Mouse (Mus musculus) stomach, postnatal 0 days (tissue): ENCODE results near the gene Ndufa4l2.

ENCODE experiments used
- CTCF ChIP-seq: IDR thresholded peaks from 2 replicates; pipeline ENCODE4 v1.5.1; 2016; ENCODE audit warnings: antibody characterized with exemption, low read depth, mild to moderate bottlenecking, moderate library complexity
- EP300 ChIP-seq: optimal IDR thresholded peaks from 2 replicates; pipeline ENCODE3; 2016; ENCODE audit warnings: antibody characterized with exemption

- TF ChIP-seq CTCF (no peak), EP300 (no peak)
Observed at GRCm38 (mm10) chr10:127521611-127522080, 6.9 kb downstream of the Ndufa4l2 start.
